Mouse (Mus musculus) heart, postnatal 36 days (tissue): ENCODE results near the gene Stat4. TPM values are rescaled to one million over a fixed set of nuclear protein-coding genes. Genes with fewer than 3 reads are reported as not detected.

Experiments
- total RNA-seq, 2 experiments: library from RNA; stranded (reverse); gene quantifications; 2 replicates each; pipeline ENCODE4 v1.2.3; 2021

Gene Stat4
- total RNA-seq, 2 experiments from 2014 or later = 0.22 to 0.28 TPM

Other genes starting within 250 kb of the Stat4 start
- gene Myo1b, start 71.1 kb upstream of the Stat4 start, total RNA-seq = 10 to 100 TPM; 25.3 to 30.9 TPM
- gene Stat1, start 132.3 kb downstream of the Stat4 start, total RNA-seq = 10 to 100 TPM; 23.3 to 33.3 TPM
- gene Gls, start 246.1 kb downstream of the Stat4 start, total RNA-seq = 100 to 1,000 TPM in 1 of 2 experiments, 10 to 100 TPM in 1; 78.2 to 109 TPM